Mouse (Mus musculus): ENCODE measurements at regions not wholly inside any gene's neighbourhood (a gene's known extent, or its start where the extent isn't known, plus 50 kb on each side); places are given as distances from the start of the nearest gene placed in this dataset.

- no peak for TF ChIP-seq POLR2A (IDR thresholded peaks at IDR 0.05; ENCODE audit: low read depth, low read length)
- no peak for TF ChIP-seq CTCF (IDR thresholded peaks at IDR 0.05; ENCODE audit: borderline replicate concordance, insufficient read depth, low read length)
Measured at GRCm38 (mm10) chr17:72993134-72993533, 75.0 kb downstream of the Lbh start.
